Mouse (Mus musculus) erythroid progenitor cell, adult 5-6 weeks (primary cell): ENCODE measurements at regions not wholly inside any gene's neighbourhood (a gene's known extent, or its start where the extent isn't known, plus 50 kb on each side); places are given as distances from the start of the nearest gene placed in this dataset.

Experiments
- ATAC-seq: replicated peaks from 2 replicates; pipeline ENCODE4 v1.8.0; 2016; ENCODE audit warnings: moderate number of reproducible peaks, mild to moderate bottlenecking, moderate TSS enrichment, inconsistent platforms; ENCODE audit not compliant: poor library complexity, low FRiP score, severe bottlenecking

GRCm38 (mm10) chr10:96305701-96306100, 169.3 kb downstream of the Gm5426 start:
- ATAC-seq = no peak

GRCm38 (mm10) chr10:96308713-96309445, 172.5 kb downstream of the Gm5426 start:
- ATAC-seq = no peak

DNA sequence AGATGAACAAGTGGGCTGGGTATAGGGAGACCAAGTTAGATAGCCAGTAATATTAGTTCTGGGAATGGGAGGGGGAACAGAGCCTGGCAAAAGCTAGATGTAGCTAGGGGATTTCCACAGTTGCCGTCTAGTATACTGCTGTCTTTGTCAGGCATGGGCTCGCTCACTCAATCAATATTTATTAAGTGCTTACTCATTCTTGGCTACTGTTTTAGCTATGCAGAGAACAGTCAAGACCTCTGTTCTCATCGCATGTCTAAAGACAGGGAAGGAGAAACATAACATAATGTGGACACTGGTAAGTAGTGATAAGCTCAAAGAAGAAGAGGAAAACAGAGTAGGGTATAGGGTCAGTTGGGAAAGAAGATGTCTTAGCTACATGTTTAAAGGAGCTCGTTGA, 173.4 kb downstream of the Gm5426 start:
- no peak for ATAC-seq

DNA sequence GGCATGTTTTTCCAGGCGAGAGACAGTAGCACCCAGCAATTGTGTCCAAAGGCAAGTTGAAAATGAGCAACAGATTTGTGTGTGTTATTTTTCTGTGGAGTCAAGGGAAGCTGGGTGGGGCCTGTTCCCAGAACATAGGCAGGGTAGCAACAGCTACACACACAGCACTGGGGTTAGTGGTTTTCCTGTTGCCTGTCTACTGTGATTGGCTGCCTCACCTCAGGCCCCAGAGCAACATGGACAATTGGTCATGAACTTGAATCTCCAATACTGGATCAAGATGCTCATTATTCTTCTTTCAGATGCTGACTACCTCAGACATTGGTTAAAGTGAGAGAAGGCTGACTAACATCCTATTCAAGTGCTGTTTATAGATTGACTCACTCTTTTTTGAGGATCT, 188.9 kb downstream of the Gm5426 start:
- no peak for ATAC-seq

DNA sequence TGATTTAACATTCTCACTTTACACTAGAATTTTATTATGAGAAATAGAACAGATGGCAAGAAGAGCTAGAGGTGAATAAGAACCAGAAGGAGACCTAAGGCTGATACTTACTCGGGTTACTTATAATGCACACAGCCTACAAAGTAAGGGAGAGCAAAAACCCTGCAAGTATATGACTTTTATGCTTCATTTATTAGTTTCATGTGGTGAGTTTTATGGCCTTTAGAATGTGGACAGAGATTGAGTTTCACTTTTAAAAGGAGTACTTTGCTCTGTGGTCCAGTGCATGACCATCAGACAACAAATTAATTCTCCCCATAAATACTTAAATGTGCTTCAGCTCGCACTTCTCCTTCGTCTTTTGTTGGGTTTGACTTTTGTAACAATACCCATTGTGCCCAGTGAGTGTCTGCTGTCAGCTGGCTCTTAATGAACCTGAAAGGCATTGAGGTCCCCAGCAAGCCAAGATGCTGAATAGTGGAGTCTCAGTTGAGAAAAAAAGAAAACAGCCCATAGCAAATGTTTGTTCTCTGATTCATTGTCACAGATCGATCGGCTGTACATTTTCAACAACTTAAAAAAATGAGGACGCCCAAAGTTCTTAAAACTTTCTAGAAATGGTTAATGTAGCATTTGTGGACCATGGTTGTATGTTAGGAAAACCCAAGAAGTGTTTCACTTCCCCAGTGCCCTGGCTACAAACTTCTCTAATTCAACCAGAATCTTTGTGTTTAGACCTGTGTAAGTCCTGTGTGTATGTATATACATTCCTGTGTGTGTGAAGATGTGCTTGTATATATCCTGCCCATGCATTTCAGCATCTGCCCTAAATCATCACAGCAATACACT, 194.5 kb downstream of the Gm5426 start:
- no peak for ATAC-seq

DNA sequence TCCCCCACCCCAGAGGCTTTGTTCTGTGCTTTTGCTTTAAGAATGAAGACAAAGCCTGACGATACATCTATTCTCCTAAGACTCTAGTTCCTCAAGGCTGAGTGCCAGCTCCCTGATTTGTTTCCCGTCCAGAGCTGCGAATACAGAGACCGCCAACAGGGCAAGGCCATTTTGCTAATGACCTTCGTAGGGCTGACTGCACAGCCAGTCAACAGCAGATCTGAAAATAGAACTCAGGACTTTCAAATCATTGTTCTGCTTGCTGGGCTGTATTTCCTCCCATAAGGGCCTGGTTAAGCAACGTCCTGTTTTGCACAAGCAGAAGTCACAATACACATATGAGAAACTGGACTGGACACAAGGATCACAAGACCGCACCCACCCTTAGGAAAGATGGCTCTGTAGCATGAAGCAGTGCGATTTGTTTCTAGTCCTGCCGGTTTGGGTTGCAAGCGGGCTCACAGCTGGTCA, 196.4 kb downstream of the Gm5426 start:
- ATAC-seq = no peak

GRCm38 (mm10) chr10:96333224-96333623, 196.8 kb downstream of the Gm5426 start:
- ATAC-seq = no peak

DNA sequence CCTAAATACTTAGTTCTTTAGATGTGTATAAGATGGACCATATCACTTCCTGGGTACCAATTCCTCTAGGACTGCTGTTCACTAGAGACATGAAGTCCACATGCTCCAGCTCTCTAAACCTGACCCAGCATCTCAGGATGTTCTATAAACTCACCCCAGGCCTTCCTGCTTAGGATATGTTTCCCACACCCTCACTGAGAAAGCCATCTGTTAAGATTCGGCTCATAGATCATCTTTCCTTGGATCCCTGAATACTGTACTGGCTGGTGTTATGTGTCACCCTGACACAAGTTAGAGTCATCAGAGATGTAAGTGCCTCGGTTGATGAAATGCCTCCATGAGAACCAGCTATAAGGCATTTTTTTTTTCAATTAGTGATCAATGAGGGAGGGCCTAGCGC, 199.9 kb downstream of the Gm5426 start:
- ATAC-seq = no peak

- no peak for ATAC-seq
Observed at GRCm38 (mm10) chr10:96337088-96337666, 200.8 kb downstream of the Gm5426 start.

GRCm38 (mm10) chr10:96337797-96338608, 201.6 kb downstream of the Gm5426 start:
- no peak for ATAC-seq

GRCm38 (mm10) chr10:96338609-96338978, 202.2 kb downstream of the Gm5426 start:
- ATAC-seq = no peak

GRCm38 (mm10) chr10:96342476-96342875, 206.1 kb downstream of the Gm5426 start:
- ATAC-seq = no peak

DNA sequence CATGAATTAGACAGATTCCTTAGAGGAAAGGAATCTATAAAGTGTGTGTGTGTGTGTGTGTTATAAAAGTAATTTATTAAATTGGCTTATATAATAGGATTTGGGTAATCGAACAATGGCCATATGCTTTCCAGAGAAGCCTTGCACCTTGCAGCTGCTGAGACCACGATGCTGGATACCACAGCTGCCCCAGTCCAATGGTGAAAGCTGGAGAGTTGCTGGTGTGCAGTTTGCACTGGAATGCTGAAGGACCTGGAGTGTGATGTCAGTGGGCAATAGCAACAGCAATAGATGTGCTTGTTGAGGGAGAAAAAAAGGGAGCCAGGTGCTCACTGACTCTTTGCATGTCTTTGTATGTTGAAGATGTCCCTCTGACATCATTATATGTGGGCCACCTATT, 207.3 kb downstream of the Gm5426 start:
- no peak for ATAC-seq

- ATAC-seq = no peak
Observed at GRCm38 (mm10) chr10:96350692-96351091, 214.3 kb downstream of the Gm5426 start.

DNA sequence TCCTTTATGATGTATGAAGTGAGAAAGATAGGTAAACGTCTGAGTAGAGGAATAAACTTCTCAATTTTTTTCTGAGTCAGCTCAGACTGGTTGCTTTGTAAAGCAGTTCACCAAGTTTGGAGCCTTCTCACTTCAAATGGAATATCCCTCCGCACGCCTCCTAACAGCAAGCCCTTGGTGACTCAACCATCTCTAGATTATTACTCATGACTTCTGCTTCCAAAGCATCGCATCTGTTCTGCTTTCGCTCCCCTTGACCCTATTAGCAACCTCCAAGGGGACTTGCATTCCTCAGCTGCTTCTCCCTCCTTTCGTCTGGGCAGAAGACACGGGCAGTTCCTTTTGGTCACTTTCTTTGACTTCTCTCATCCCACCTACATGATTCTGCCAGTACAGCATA, 214.9 kb downstream of the Gm5426 start:
- no peak for ATAC-seq

DNA sequence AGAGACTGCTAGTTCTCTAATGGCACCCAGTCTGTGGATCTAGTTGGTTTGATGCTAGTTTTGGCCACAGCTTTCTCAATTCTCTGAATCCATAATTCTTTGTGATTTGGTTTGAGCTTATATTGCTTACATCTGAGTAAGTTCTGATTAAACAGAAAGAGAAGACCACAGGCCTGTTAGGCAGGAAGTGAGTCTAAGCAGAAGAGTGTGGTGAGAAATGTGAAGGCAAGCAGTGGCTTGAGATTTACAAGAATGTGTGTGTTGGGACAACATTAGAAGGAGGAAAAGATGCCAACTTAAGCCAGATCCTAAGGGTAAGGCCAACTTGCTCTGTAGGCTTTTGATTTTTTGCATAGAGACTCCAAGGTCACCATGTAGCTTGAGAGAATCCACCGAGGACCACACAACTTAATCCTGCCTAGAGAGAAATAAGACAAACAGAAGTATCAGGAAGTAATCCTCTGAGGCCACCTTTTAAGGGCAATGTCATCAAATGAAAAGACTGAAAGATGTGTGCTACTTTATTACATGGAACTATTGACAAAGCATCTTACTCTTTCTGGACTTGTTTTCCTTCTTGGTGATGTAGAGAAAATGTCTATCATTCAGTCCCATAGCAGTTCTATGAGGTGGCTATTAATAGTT, 220.7 kb downstream of the Gm5426 start:
- ATAC-seq = no peak

- ATAC-seq = no peak
Observed at GRCm38 (mm10) chr10:96357632-96358031, 221.2 kb downstream of the Gm5426 start.

DNA sequence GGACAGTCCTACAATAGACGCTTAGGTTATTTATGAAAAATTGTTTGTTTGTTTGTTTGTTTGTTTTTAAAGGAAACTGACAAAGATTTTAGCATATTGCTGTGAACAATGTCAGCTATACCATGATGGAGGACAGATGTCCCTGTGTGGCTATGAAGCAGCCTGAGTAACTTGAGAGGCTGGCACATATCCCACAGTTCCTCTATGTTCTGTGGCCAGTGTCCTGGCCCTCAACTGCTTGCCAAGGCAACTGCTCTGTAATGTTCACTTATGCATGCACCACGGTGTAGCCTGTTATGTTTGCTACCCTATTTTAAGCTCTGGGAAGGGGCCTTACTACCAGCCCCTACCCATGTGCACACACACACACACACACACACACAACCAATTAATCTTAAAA, 222.6 kb downstream of the Gm5426 start:
- ATAC-seq = no peak

- no peak for ATAC-seq
Observed at GRCm38 (mm10) chr10:96362211-96362610, 225.8 kb downstream of the Gm5426 start.

GRCm38 (mm10) chr10:96363867-96364266, 227.5 kb downstream of the Gm5426 start:
- no peak for ATAC-seq
